Mouse (Mus musculus) midbrain, embryonic 11.5 days (tissue): Measurements from ENCODE around the gene Klhl26. TPM values are rescaled to one million over a fixed set of nuclear protein-coding genes. Genes with fewer than 3 reads are reported as not detected.

ENCODE experiments used
- ATAC-seq: fragments of 200-750 bp; cut with Nextera tagmentation; 2 replicates; pipeline ENCODE4 v1.8.0; 2017; ENCODE audit warnings: moderate TSS enrichment, moderate library complexity; ENCODE audit not compliant: low FRiP score
- DNase-seq: peaks from one replicate; pipeline ENCODE4 v3.0.0; 2015; ENCODE audit warnings: low spot score; ENCODE audit errors: missing footprints
- H3K27ac ChIP-seq: fragments of 300-500 bp; sonication (generic); 2 replicates; pipeline ENCODE4 v1.5.1; 2014; ENCODE audit warnings: low read depth, low read length
- H3K27me3 ChIP-seq: fragments of 300-500 bp; sonication (generic); 2 replicates; pipeline ENCODE4 v1.6.1; 2014; ENCODE audit warnings: mild to moderate bottlenecking, low read length, moderate library complexity, mixed read lengths; ENCODE audit not compliant: control insufficient read depth, insufficient read depth
- H3K36me3 ChIP-seq: fragments of 300-500 bp; sonication (generic); 2 replicates; pipeline ENCODE4 v1.6.1; 2014; ENCODE audit warnings: mild to moderate bottlenecking, low read length, moderate library complexity, mixed read lengths; ENCODE audit not compliant: control insufficient read depth, insufficient read depth
- H3K4me1 ChIP-seq: fragments of 300-500 bp; sonication (generic); 2 replicates; pipeline ENCODE4 v1.6.1; 2014; ENCODE audit warnings: low read length; ENCODE audit not compliant: control insufficient read depth, insufficient read depth
- H3K4me2 ChIP-seq: fragments of 300-500 bp; sonication (generic); 2 replicates; pipeline ENCODE4 v1.6.1; 2014; ENCODE audit warnings: mild to moderate bottlenecking, moderate library complexity
- H3K4me3 ChIP-seq: fragments of 300-500 bp; sonication (generic); 2 replicates; pipeline ENCODE4 v1.5.1; 2014; ENCODE audit warnings: low read depth, low read length
- H3K9ac ChIP-seq: fragments of 300-500 bp; sonication (generic); 2 replicates; pipeline ENCODE4 v1.6.1; 2014; ENCODE audit warnings: low read length
- H3K9me3 ChIP-seq: fragments of 300-500 bp; sonication (generic); 2 replicates; pipeline ENCODE4 v1.6.1; 2016; ENCODE audit warnings: low read length; ENCODE audit not compliant: control insufficient read depth
- WGBS: fragments of 180-500 bp; shearing (Covaris S2); extraction: QIAGEN DNeasy Blood & Tissue Kit; methylation state at CpG from one replicate; pipeline ENCODE4 v1.1.7; 2014; 5-methylcytosine and 5-hydroxymethylcytosine counted together
- polyA plus RNA-seq: library from polyadenylated mRNA; unstranded; fragments of >200 nt; fragmentation: Nextera tagmentation; extraction: Ambion mirVana; gene quantifications from 2 replicates; pipeline ENCODE4 v1.2.1, GENCODE M21; 2014

Gene Klhl26
- polyA plus RNA-seq, 1 experiment from 2014 or later = 13.1 TPM

DNA sequence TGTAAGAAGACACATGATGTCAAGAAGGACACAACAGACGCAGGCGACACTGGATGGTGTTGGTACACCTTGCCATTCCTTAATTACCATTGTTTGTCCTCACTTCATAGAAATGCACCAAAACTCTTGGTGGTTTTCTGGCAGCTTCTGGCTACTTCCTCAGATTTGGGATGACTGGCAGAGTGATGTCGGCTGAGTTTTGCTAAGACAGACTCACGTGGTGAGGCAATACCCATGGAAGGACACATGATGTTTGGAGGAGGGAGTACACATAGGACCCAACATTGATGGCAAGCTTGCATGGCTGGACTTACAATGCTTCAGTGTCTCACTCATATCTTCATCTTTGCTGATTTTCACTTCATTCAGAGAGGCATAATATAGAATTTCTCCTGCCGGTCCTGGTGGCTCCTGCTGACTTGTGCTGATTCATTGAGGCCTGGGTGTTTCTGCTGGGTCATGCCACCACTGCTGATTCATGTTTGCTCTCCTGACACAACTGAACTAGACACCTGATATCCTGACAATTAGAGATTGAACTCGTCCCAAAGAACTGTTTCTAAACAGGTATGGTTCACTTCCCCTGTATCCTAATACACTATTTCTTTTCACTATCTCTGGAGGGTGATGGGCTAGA, 62.3 kb downstream of the Klhl26 start:
- no peak for DNase-seq
- no peaks in the 10 kb centered on the region for H3K27me3 ChIP-seq
- no peak overlapping the region for H3K4me3 ChIP-seq
- H3K9me3 ChIP-seq = no peaks in the 10 kb centered on the region
- no peak for ATAC-seq
- H3K27ac ChIP-seq = no peak overlapping the region
- H3K4me2 ChIP-seq = no peak overlapping the region
- no peak overlapping the region for H3K9ac ChIP-seq
- peaks cover 17% of the 10 kb centered on the region for H3K4me1 ChIP-seq
- no peaks in the 10 kb centered on the region for H3K36me3 ChIP-seq
- 88% methylated on average over 6 of the region's 6 CpGs for WGBS

DNA sequence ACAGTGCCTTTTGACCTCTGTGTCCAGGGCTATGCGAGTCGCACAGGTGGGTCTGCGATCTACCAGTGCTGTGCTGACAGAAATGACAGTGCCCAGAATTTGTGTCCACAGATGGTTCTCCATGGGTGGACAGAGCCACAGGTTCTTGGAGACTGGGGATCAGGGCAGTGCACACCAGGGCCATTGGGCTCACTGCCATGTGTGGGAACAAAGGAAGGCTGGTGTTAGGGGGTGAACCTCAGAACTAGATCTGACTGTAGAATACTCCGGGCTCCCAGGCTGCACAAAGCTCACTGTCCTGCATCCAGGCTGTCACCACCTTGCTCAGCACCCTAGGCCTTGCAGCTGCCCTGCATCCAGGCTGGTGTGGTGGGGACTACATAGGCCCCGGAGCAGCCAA, 66.5 kb downstream of the Klhl26 start:
- 95% methylated on average over 5 of the region's 5 CpGs for WGBS
- H3K27ac ChIP-seq = no peak overlapping the region
- H3K36me3 ChIP-seq = no peaks in the 10 kb centered on the region
- H3K4me3 ChIP-seq = no peak overlapping the region
- peaks cover 10% of the 10 kb centered on the region for H3K4me1 ChIP-seq
- no peaks in the 10 kb centered on the region for H3K27me3 ChIP-seq
- ATAC-seq (no peak), DNase-seq (no peak)
- no peaks in the 10 kb centered on the region for H3K9me3 ChIP-seq
- no peak overlapping the region for H3K9ac ChIP-seq
- H3K4me2 ChIP-seq = no peak overlapping the region

DNA sequence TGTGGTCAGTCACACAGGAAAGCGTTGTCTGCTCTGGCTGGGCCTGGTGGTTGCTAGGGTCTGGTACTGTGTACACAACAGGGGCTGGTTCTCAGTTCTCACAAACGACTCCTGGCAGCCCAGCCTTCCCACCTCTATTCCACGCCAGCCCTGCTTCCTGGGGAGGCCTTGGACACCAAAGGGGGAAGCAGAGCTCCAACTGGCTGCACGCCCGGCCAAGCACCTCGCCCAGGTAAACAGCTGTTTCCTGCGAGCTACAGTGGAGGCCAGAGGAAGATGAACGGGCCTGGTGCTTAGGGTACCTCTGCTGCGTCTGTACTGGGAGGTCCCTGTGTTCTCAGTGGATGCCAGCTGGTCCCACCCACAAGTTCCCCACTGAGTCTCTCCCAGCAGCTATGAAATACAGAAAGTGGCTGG, 67.3 kb downstream of the Klhl26 start:
- ATAC-seq (peak; percentile 26; the same call in 1 of the 2 replicates), DNase-seq (no peak)
- Histone ChIP-seq H3K4me3 (no peak overlapping the region), H3K4me1 (peaks cover 10% of the 10 kb centered on the region), H3K9ac (peak overlapping the region; percentile 4; the same call in 1 of the 2 replicates), H3K27me3 (no peaks in the 10 kb centered on the region), H3K36me3 (no peaks in the 10 kb centered on the region), H3K27ac (no peak overlapping the region; the same call in 1 of the 2 replicates), H3K4me2 (no peak overlapping the region), H3K9me3 (no peaks in the 10 kb centered on the region)
- 75% methylated on average over 9 of the region's 9 CpGs for WGBS

DNA sequence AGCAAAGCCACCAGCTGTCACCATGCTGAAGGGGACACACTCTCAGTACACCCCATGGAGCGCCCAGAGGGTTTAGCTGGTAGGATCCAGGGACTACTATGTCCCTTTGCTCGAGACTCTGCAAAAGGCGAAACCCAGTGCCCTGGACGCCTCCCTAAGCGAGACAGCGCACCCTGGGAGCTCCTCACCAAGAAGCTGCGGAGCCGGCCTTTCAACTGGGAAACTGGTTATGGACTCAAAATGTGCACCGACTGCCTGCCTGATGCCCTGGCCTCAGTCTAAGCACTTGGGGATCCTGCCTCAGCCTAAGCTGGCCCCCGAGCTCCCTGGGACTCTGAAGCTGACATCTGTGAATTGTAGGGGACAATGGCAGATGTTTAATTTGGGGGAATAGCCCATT, 67.7 kb downstream of the Klhl26 start:
- no peak for ATAC-seq
- H3K27ac ChIP-seq = peak overlapping the region; percentile 54
- H3K27me3 ChIP-seq = no peaks in the 10 kb centered on the region
- H3K36me3 ChIP-seq = no peaks in the 10 kb centered on the region
- no peak overlapping the region for H3K4me2 ChIP-seq
- peak overlapping the region; percentile 4; the same call in 1 of the 2 replicates for H3K9ac ChIP-seq
- DNase-seq = no peak
- 74% methylated on average over 10 of the region's 10 CpGs for WGBS
- H3K4me3 ChIP-seq = no peak overlapping the region
- H3K4me1 ChIP-seq = peaks cover 10% of the 10 kb centered on the region
- H3K9me3 ChIP-seq = no peaks in the 10 kb centered on the region

DNA sequence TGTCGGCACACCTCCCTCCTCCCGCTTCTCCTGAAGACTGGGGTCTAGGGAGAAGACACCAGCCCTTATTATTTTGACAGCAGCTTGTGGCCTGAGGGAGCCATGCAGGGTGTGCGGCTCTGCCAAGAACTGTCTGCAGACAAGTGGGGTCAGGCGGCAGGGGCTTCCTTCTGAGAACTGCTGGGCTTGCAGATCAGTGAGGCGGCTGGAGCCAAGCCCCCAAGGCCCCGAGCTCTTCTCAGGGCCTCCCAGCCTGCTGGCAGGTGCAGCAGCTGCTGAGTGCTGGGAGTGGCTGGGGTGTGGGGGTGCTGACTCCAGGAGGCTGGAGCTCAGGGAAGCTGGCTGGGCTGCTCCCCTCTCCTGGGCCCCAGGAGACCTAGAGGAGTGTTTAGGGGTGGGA, 68.5 kb downstream of the Klhl26 start:
- H3K4me2 ChIP-seq = no peak overlapping the region
- H3K4me1 ChIP-seq = peaks cover 10% of the 10 kb centered on the region
- ATAC-seq (peak; percentile 70), DNase-seq (no peak)
- H3K9me3 ChIP-seq = no peaks in the 10 kb centered on the region
- no peaks in the 10 kb centered on the region for H3K36me3 ChIP-seq
- no peak overlapping the region for H3K9ac ChIP-seq
- 61% methylated on average over 6 of the region's 6 CpGs for WGBS
- H3K27me3 ChIP-seq = no peaks in the 10 kb centered on the region
- H3K27ac ChIP-seq = peak overlapping the region; percentile 54
- H3K4me3 ChIP-seq = no peak overlapping the region

DNA sequence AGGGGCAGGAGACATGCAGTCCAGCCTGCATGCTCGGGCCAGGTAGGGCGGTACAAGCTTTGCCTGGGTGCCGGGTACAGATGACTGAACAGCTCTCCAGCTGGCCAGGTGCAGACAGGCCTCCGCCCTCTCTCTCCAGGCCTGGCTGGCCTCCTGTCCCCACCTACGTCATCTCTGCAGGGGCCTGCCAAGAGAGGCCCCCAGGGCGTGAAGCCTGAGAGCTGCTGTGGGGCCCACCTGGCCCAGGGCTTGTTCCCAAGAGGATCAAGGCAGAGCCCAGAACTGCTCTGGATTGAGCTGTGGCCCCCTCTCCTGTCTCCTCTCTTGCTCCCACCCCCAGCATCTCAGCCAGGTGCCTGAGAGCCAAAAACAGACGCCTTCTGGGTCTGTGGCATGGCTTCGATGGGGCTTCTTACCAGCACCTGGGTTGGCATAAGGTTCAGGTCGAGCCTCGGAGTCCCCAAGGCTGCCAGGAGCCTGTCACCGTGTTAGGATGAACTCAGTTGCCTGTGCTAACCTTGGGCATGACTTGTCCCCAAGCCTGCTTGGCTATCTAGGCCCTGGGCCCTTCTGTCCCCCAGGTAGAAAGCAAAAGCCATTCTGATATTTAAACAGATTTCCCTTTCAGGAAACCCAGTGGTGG, 70.2 kb downstream of the Klhl26 start:
- Histone ChIP-seq H3K4me1 (peaks cover 10% of the 10 kb centered on the region), H3K36me3 (no peaks in the 10 kb centered on the region), H3K27ac (no peak overlapping the region), H3K9me3 (no peaks in the 10 kb centered on the region), H3K4me2 (no peak overlapping the region), H3K4me3 (no peak overlapping the region), H3K9ac (no peak overlapping the region), H3K27me3 (no peaks in the 10 kb centered on the region)
- ATAC-seq (no peak), DNase-seq (no peak)
- 83% methylated on average over 11 of the region's 11 CpGs for WGBS

DNA sequence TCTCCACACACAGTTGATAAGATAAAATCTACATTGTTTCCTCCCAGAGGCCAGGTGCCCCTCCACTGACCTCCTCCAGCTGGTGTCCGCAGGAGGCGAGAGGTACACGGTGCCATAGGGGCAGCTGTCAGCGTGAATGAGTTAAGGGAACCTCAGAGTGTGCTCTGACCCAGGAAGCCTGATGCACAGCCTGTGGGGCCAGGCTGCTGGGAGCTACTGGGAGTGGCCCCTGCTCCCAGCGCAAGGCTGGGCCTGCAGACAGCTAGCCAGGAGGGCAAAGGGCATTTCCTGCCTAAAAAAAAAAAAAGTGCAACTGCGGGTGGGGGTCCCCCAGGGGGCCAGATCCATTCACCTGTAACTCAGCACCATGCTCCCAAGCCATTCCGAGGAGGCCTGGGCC, 71.6 kb downstream of the Klhl26 start:
- Histone ChIP-seq H3K9ac (no peak overlapping the region), H3K27me3 (no peaks in the 10 kb centered on the region), H3K27ac (no peak overlapping the region), H3K9me3 (no peaks in the 10 kb centered on the region), H3K4me3 (no peak overlapping the region), H3K36me3 (no peaks in the 10 kb centered on the region), H3K4me2 (no peak overlapping the region), H3K4me1 (peaks cover 10% of the 10 kb centered on the region)
- WGBS = 68% methylated on average over 7 of the region's 7 CpGs
- DNase-seq (no peak), ATAC-seq (no peak)

DNA sequence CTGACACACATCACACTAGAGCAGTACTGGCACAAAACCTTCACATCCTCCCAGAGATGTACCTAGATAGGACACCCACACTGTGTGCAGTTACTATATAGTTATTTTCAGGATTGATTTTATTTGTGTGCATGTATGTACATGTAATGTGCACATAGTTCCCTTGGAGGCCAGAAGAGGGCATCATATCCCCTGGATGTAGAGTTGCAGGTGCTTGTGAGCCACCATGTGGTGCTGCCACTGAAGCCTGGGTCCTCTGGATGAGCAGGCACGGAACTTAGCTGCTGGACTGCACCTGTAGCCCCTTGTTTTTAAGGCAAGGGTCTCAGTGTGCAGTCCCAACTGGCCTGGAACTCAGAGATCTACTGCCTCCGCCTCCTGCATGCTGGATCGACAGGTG, 72.6 kb downstream of the Klhl26 start:
- WGBS = 92% methylated on average over 3 of the region's 3 CpGs
- no peaks in the 10 kb centered on the region for H3K9me3 ChIP-seq
- no peaks in the 10 kb centered on the region for H3K36me3 ChIP-seq
- peaks cover 8% of the 10 kb centered on the region for H3K4me1 ChIP-seq
- H3K4me3 ChIP-seq = no peak overlapping the region
- DNase-seq = no peak
- H3K27ac ChIP-seq = no peak overlapping the region
- H3K27me3 ChIP-seq = no peaks in the 10 kb centered on the region
- no peak overlapping the region for H3K9ac ChIP-seq
- no peak for ATAC-seq
- no peak overlapping the region for H3K4me2 ChIP-seq
